Mouse (Mus musculus) gastrocnemius, adult 2 months (tissue): ENCODE results near the gene Tmem255b. TPM values are rescaled to one million over a fixed set of nuclear protein-coding genes. Genes with fewer than 3 reads are reported as not detected.

Experiments used
- DNase-seq: peaks from one replicate; pipeline ENCODE4 v3.0.0; 2022
- H3K27ac ChIP-seq: fragments of 200-600 bp; 2 replicates; pipeline ENCODE4 v1.8.1; 2022; ENCODE audit warnings: mild to moderate bottlenecking
- H3K4me3 ChIP-seq: fragments of 200-600 bp; 2 replicates; pipeline ENCODE4 v1.8.1; 2022; ENCODE audit warnings: mild to moderate bottlenecking, moderate library complexity
- CTCF ChIP-seq: fragments of 200-600 bp; IDR thresholded peaks from 2 replicates; pipeline ENCODE4 v1.8.1; 2022; ENCODE audit warnings: antibody characterized with exemption, mild to moderate bottlenecking, moderate library complexity
- intact Hi-C: fragments of 180-260 bp; cut with DNase I; formaldehyde crosslinking; loops from one replicate; pipeline ENCODE4 v1.15.1; 2025
- total RNA-seq, 2 experiments: library from RNA; stranded (reverse); gene quantifications; 2 replicates each; pipeline ENCODE4 v1.2.3; 2021

The Tmem255b gene
- total RNA-seq, 2 experiments from 2014 or later, result 2.6 to 3.1 TPM

DNA sequence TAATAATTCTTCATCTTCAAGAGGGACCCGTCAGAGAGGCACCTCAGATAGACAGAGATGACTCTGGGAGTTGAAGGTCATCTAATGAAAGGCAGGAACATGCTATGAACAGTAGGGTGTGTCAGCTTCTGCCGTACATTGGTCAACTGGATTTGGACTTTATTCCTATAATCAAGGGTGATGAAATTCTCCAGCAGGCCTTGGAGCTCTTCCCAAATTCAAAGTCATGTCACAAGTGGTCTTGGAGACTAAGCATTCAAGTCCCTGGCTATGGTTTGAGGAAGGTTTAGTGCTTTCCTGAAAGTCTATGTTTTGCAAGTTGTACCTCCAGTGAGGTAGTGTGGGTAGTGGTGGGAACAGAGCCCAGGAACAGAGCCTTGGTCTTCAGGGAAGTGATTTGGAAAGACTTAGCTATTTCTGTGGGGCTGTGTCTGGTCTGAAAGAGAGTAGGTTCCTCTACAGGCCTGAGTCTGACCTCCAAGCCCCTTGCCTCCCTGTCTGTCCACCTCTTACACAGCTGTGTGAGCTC, 15.8 kb upstream of the Tmem255b start:
- Histone ChIP-seq H3K4me3 (no peak overlapping the region), H3K27ac (no peak overlapping the region)
- intact Hi-C loops, result no loop called here
- DNase-seq, result no peak
- no peak for TF ChIP-seq CTCF

DNA sequence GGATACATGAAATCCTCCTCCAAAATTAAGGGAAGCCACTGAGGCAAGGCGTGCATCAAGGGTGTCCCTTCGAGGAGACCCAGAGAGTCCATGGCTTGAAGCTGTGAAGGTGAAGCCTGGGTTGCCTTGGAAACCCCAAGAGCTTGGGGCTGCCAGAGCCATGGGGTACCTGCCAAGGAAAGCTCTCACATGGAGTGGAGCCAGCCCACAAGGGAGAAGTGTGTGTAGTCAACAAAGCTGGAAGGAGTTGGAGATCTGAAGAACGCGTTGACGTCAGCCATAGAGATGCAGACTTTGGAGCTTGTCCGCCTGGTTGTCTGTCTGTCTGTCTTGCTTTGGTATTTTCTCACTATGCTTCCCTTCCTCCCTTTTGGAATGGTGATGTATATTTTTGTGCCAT, 14.0 kb upstream of the Tmem255b start:
- no peak overlapping the region for H3K27ac ChIP-seq
- no peak for TF ChIP-seq CTCF
- intact Hi-C loops, result no loop called here
- no peak for DNase-seq
- no peak overlapping the region for H3K4me3 ChIP-seq

DNA sequence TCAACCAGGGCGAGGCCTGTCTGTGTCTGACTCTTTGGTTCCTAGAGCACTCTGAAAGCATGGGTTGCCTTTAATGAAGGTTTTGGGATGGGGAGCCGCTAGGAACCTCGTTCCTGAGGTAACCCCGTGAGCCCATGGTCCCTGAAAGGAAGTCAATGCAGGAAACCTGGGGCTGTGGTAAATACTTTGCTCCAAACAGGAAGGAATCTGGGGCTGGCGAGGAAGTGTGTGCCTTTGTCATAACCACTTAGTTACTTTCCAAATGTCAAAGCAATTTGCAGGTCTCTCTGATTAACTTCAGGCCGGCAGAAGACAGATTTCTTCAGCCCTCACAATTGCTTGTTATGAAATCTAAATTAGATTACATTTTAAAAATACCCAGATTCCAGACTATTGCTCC, 7.6 kb upstream of the Tmem255b start:
- no peak for DNase-seq
- peak overlapping the region; percentile 90 for H3K27ac ChIP-seq
- H3K4me3 ChIP-seq, result peak overlapping the region; percentile 64
- intact Hi-C loops, result no loop called here
- TF ChIP-seq CTCF, result no peak

GRCm38 (mm10) chr8:13428156-13428555, 6.8 kb upstream of the Tmem255b start:
- H3K27ac ChIP-seq, result peak overlapping the region; percentile 90
- intact Hi-C loops, result no loop called here
- no peak for TF ChIP-seq CTCF
- peak overlapping the region; percentile 64 for H3K4me3 ChIP-seq
- no peak for DNase-seq

GRCm38 (mm10) chr8:13430412-13430811, 4.6 kb upstream of the Tmem255b start:
- H3K4me3 ChIP-seq, result peak overlapping the region; percentile 64
- H3K27ac ChIP-seq, result peak overlapping the region; percentile 90
- intact Hi-C loops, result no loop called here
- no peak for DNase-seq
- TF ChIP-seq CTCF, result no peak

- TF ChIP-seq CTCF, result no peak
- no peak for DNase-seq
- intact Hi-C loops, result no loop called here
- Histone ChIP-seq H3K27ac (peak overlapping the region; percentile 90), H3K4me3 (peak overlapping the region; percentile 64)
Measured at GRCm38 (mm10) chr8:13430866-13431265, 4.1 kb upstream of the Tmem255b start.

GRCm38 (mm10) chr8:13433130-13433529, 1.9 kb upstream of the Tmem255b start:
- intact Hi-C loops, result no loop called here
- Histone ChIP-seq H3K4me3 (no peak overlapping the region), H3K27ac (peak overlapping the region; percentile 70)
- TF ChIP-seq CTCF, result no peak
- no peak for DNase-seq

DNA sequence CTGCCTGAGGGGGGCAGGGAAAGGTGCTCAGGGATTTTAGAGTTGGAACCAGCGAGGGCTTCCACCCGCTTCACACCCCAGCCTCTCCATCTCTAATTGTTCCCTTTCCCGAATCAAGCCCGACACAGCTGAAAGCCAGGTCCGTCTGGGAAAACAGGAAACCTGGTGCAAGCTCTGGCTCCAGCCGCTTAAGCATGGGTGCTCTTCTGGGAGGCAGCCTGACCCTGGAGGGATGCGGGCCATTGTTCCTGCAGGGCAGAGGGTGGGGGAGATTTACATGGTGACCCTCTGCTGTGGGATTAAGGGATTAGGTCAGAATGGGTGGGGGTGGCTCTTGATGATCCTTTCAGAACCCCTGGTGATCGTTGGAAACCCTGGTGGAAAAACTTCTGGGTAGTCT, 1.1 kb downstream of the Tmem255b start:
- peak overlapping the region; percentile 87 for H3K27ac ChIP-seq
- no peak for DNase-seq
- intact Hi-C loops, result no loop called here
- no peak for TF ChIP-seq CTCF
- peak overlapping the region; percentile 72 for H3K4me3 ChIP-seq

GRCm38 (mm10) chr8:13437531-13437930, 2.5 kb downstream of the Tmem255b start:
- intact Hi-C loops, result no loop called here
- H3K27ac ChIP-seq, result no peak overlapping the region; the same call in 1 of the 2 replicates
- no peak for TF ChIP-seq CTCF
- H3K4me3 ChIP-seq, result peak overlapping the region; percentile 72; the same call in 1 of the 2 replicates
- DNase-seq, result no peak

DNA sequence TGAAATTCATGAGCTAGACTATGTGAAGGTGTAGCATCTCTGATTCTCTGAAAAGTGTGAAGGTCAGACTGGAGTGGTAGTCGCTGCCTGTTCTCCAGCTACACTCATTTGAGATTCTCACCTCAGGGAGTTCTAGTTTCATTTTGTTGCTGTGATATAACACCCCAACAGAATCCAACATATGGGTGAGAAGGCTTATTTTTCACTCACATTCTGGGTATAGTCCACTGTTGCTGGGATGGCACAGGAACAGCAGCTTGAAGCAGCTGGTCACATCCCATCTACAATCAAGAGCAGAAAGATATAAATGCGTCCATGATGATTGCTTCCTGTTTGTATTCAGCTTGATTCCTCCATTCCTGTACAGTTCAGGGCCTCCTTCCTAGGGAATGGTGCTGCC, 7.2 kb downstream of the Tmem255b start:
- DNase-seq, result no peak
- TF ChIP-seq CTCF, result no peak
- no peak overlapping the region for H3K27ac ChIP-seq
- H3K4me3 ChIP-seq, result no peak overlapping the region
- intact Hi-C loops, result no loop called here

- intact Hi-C loops, result no loop called here
- 0 out of 2 replicates have a peak overlapping the region, but pooled peaks have one; percentile 28 for H3K27ac ChIP-seq
- TF ChIP-seq CTCF, result no peak
- DNase-seq, result no peak
- H3K4me3 ChIP-seq, result no peak overlapping the region
Measured at GRCm38 (mm10) chr8:13446456-13446855, 11.5 kb downstream of the Tmem255b start.

GRCm38 (mm10) chr8:13448145-13448544, 13.2 kb downstream of the Tmem255b start:
- Histone ChIP-seq H3K4me3 (no peak overlapping the region), H3K27ac (no peak overlapping the region)
- no peak for DNase-seq
- intact Hi-C loops, result no loop called here
- no peak for TF ChIP-seq CTCF

DNA sequence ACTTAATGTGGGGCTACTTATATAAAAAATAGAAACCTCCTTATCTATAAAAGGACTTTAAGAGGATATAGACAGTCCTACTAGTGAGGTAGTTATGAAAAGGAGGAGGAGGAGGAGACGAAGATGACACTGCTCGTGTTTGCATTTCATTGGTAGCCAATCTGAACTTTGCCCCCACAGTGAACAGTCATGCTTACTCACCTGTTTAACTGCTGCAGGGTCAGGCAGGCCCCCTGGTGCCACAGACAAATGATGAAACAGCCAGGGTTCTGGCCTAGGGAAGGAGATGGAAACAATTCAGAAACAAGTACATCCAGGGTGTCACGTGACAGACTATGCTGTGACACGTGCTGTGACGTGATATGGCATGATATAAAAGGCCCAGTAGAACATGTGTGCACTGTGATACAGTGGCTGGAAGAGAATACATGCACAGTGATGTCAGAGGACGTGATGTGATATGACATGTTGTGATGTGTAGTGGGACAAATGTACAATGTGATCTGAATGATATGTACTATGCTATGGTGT, 16.8 kb downstream of the Tmem255b start:
- TF ChIP-seq CTCF, result no peak
- intact Hi-C loops, result no loop called here
- Histone ChIP-seq H3K27ac (no peak overlapping the region), H3K4me3 (no peak overlapping the region)
- no peak for DNase-seq
